Mouse (Mus musculus) embryonic facial prominence, embryonic 15.5 days (tissue): ENCODE results near the gene Apold1. TPM values are rescaled to one million over a fixed set of nuclear protein-coding genes. Genes with fewer than 3 reads are reported as not detected.

Experiments
- ATAC-seq: fragments of 200-750 bp; cut with Nextera tagmentation; 2 replicates; pipeline ENCODE4 v1.8.0; 2017; ENCODE audit warnings: low read depth, moderate TSS enrichment; ENCODE audit not compliant: insufficient number of reproducible peaks, low FRiP score, low TSS enrichment
- H3K27ac ChIP-seq: fragments of 300-500 bp; sonication (generic); replicated peaks from 2 replicates; pipeline ENCODE4 v1.5.1; 2015; ENCODE audit warnings: mild to moderate bottlenecking, inconsistent platforms
- H3K27me3 ChIP-seq: fragments of 300-500 bp; sonication (generic); 2 replicates; pipeline ENCODE4 v1.6.1; 2015; ENCODE audit warnings: inconsistent platforms
- H3K36me3 ChIP-seq: fragments of 300-500 bp; sonication (generic); 2 replicates; pipeline ENCODE4 v1.6.1; 2015; ENCODE audit warnings: mild to moderate bottlenecking, inconsistent platforms
- H3K4me1 ChIP-seq: fragments of 300-500 bp; sonication (generic); 2 replicates; pipeline ENCODE4 v1.6.1; 2015; ENCODE audit warnings: inconsistent platforms
- H3K4me2 ChIP-seq: fragments of 300-500 bp; sonication (generic); replicated peaks from 2 replicates; pipeline ENCODE4 v1.6.1; 2015; ENCODE audit warnings: mild to moderate bottlenecking, inconsistent platforms
- H3K4me3 ChIP-seq: fragments of 300-500 bp; sonication (generic); replicated peaks from 2 replicates; pipeline ENCODE4 v1.5.1; 2015; ENCODE audit warnings: mild to moderate bottlenecking, inconsistent platforms
- H3K9ac ChIP-seq: fragments of 300-500 bp; sonication (generic); 2 replicates; pipeline ENCODE4 v1.6.1; 2015; ENCODE audit warnings: inconsistent platforms
- H3K9me3 ChIP-seq: fragments of 300-500 bp; sonication (generic); replicated peaks from 2 replicates; pipeline ENCODE4 v1.6.1; 2016; ENCODE audit warnings: inconsistent platforms
- WGBS: fragments of 180-500 bp; shearing (Covaris S2); methylation state at CpG from one replicate; pipeline ENCODE4 v1.1.7; 2015; 5-methylcytosine and 5-hydroxymethylcytosine counted together
- polyA plus RNA-seq: library from polyadenylated mRNA; unstranded; fragments of >200 nt; fragmentation: Nextera tagmentation; extraction: Ambion mirVana; gene quantifications from 2 replicates; pipeline ENCODE4 v1.2.1, GENCODE M21; 2015

Gene Apold1
- polyA plus RNA-seq, result 4.6 and 5.0 TPM in 2 replicates

DNA sequence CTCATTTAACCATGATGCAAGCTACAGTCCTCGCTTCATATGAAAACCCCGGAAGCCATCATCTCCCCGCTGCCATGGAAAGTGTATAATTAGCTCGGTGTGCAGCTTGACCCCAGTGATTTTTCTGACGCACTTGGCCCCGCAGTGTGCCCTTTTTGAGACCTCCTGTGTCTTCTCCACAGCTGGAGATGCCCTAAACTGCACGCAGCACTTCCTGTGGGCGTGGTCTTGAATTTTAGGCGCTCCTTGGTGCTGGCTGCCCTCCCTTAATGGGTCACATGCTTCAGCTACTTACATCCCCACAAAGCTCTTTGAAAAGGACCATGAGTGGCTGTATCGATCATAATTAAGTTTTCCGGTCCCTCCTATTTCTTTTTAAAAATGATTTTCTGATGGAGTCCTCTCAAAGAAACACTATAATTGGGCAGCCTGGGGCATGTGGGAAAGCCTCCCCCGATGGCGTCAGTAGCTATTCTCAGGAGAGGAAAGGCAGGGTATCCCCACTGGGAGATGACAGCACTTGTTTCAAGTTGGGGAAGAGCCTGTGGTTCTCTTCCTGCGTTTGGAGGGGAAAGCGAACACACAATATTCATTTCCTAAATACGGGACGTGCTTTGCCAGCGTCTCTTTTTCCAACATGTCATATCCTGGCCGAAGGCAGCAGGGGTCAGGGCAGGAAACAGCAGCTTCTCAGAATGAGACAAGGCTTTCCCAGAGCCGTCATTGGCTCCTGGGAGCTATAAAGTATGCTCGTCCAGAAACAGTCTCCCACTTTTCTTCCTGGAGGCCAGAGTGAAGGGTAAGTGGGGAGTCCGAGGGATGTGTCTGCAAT, at the start of gene Apold1:
Gene Apold1 (plus strand): TSS at position 488 of the 832 bp plus-strand sequence.
- Histone ChIP-seq H3K27ac (peak within 1 kb of the TSS; percentile 22; the same call in 1 of the 2 replicates), H3K9ac (no peak within 1 kb of the TSS), H3K27me3 (no peaks in the 10 kb centered on the region), H3K4me2 (peak within 1 kb of the TSS; percentile 45), H3K4me1 (peaks cover 14% of the 10 kb centered on the region), H3K9me3 (no peaks in the 10 kb centered on the region), H3K36me3 (no peaks in the 10 kb centered on the region), H3K4me3 (peak within 1 kb of the TSS; percentile 18)
- WGBS, result 27% methylated on average over 22 of the region's 22 CpGs
- ATAC-seq, result 0 out of 2 replicates have a peak, but pooled peaks have one; percentile 8

- Histone ChIP-seq H3K27me3 (no peaks in the 10 kb centered on the region), H3K9me3 (no peaks in the 10 kb centered on the region), H3K4me2 (peak overlapping the region; percentile 25; the same call in 1 of the 2 replicates), H3K36me3 (no peaks in the 10 kb centered on the region; the same call in 1 of the 2 replicates), H3K9ac (no peak overlapping the region), H3K4me3 (peak overlapping the region; percentile 11; the same call in 1 of the 2 replicates), H3K4me1 (peaks cover 24% of the 10 kb centered on the region), H3K27ac (no peak overlapping the region)
- ATAC-seq, result no peak
- WGBS, result 51% methylated on average over 12 of the region's 12 CpGs
These were observed 48.9 kb upstream of the Apold1 start for GRCm38 (mm10) chr6:134932486-134933206.

DNA sequence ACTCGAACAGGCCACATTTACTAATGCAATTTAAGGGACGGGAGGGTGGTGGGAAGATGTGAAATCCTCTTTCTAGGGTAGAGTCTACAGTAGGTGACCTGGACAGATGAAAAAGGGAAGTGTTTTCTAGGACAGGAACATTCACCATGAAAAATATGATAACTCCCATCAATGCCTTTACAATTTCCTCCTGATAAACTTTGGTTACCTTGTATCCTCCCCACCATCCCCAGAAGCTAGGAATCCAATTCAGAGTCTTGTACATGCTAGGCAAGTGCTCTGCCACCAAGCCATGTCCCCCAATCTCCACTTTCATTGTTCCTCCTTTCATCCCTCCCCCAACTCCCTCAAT, 48.3 kb upstream of the Apold1 start:
- H3K9me3 ChIP-seq, result no peaks in the 10 kb centered on the region
- H3K27ac ChIP-seq, result no peak overlapping the region
- no peaks in the 10 kb centered on the region; the same call in 1 of the 2 replicates for H3K36me3 ChIP-seq
- H3K4me2 ChIP-seq, result 0 out of 2 replicates have a peak overlapping the region, but pooled peaks have one; percentile 25
- H3K27me3 ChIP-seq, result no peaks in the 10 kb centered on the region
- H3K9ac ChIP-seq, result no peak overlapping the region
- WGBS, result 62% methylated on average over 2 of the region's 2 CpGs
- ATAC-seq, result no peak
- peaks cover 24% of the 10 kb centered on the region for H3K4me1 ChIP-seq
- no peak overlapping the region for H3K4me3 ChIP-seq

- ATAC-seq, result no peak
- Histone ChIP-seq H3K27me3 (no peaks in the 10 kb centered on the region), H3K4me3 (no peak overlapping the region), H3K27ac (no peak overlapping the region), H3K9me3 (no peaks in the 10 kb centered on the region), H3K4me1 (peaks cover 24% of the 10 kb centered on the region), H3K4me2 (no peak overlapping the region), H3K9ac (no peak overlapping the region), H3K36me3 (no peaks in the 10 kb centered on the region; the same call in 1 of the 2 replicates)
- 92% methylated on average over 5 of the region's 5 CpGs for WGBS
These were observed 47.2 kb upstream of the Apold1 start for GRCm38 (mm10) chr6:134934305-134934704.

DNA sequence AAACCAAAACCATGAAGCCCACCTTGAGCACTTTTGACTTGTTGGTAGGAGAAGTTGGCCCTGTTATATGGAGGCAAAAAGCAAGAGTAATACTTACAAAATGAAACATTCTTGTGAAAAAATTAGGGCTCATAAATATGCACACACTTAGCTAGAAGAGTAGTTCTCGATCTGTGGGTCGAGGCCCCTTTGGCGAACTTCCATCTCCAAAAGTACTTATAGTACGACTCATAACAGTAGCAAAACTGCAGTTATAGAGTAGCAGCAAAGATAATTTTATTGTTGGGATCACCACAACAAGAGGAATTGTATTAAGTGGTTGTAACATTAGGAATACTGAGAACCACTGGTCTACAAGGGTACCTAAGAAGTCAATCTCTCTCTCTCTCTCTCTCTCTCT, 41.7 kb upstream of the Apold1 start:
- Histone ChIP-seq H3K4me2 (no peak overlapping the region), H3K4me3 (no peak overlapping the region), H3K27me3 (no peaks in the 10 kb centered on the region), H3K9me3 (no peaks in the 10 kb centered on the region), H3K36me3 (peaks cover 9% of the 10 kb centered on the region; the same call in 1 of the 2 replicates), H3K27ac (no peak overlapping the region), H3K9ac (no peak overlapping the region), H3K4me1 (0 out of 2 replicates have a peak, but pooled peaks cover 6% of the 10 kb centered on the region)
- WGBS, result 75% methylated on average over 4 of the region's 4 CpGs
- ATAC-seq, result no peak

DNA sequence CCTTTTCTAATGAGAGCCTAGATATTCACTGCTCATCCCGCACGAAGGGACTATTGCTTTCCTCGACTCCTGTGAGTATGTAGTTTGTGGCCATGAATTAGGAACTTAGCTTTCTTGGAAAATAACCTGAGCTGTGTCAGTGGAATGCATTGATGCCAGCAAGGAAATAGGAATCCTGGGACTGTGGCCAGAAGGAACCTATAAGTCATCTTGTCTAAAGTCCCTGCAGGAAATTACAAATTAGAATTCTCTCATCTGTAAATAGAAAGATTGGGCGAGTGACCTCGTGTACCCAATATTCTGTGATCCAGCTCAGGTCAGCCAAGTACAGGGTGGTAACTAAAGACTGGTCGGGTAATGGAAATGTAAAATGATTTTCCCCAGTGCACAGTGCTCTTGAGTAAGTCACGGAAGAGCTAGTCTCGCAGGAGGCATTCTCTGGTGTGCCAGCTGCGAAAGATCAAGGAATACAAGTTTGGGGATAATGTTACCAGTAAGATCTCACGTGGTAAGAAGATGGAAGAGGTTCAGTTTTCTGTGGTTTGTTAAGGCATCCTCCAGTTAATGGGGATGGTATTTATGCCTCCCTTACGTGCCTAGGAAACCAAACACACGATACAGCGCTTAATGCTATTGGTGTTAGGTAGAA, 37.6 kb upstream of the Apold1 start:
- 49% methylated on average over 13 of the region's 13 CpGs for WGBS
- Histone ChIP-seq H3K27ac (no peak overlapping the region), H3K9ac (no peak overlapping the region), H3K27me3 (no peaks in the 10 kb centered on the region), H3K36me3 (peaks cover 9% of the 10 kb centered on the region; the same call in 1 of the 2 replicates), H3K4me2 (no peak overlapping the region), H3K4me3 (no peak overlapping the region), H3K9me3 (no peaks in the 10 kb centered on the region), H3K4me1 (0 out of 2 replicates have a peak, but pooled peaks cover 6% of the 10 kb centered on the region)
- no peak for ATAC-seq

- H3K27ac ChIP-seq, result 0 out of 2 replicates have a peak overlapping the region, but pooled peaks have one; percentile 34
- ATAC-seq, result no peak; the same call in 1 of the 2 replicates
- no peak overlapping the region for H3K4me3 ChIP-seq
- no peaks in the 10 kb centered on the region for H3K27me3 ChIP-seq
- H3K4me2 ChIP-seq, result no peak overlapping the region
- no peaks in the 10 kb centered on the region for H3K9me3 ChIP-seq
- H3K9ac ChIP-seq, result no peak overlapping the region
- peaks cover 16% of the 10 kb centered on the region; the same call in 1 of the 2 replicates for H3K36me3 ChIP-seq
- WGBS, result 67% methylated on average over 6 of the region's 6 CpGs
- H3K4me1 ChIP-seq, result 0 out of 2 replicates have a peak, but pooled peaks cover 6% of the 10 kb centered on the region
These were observed 35.5 kb upstream of the Apold1 start for GRCm38 (mm10) chr6:134946054-134946453.

- no peaks in the 10 kb centered on the region for H3K9me3 ChIP-seq
- no peaks in the 10 kb centered on the region for H3K27me3 ChIP-seq
- H3K27ac ChIP-seq, result no peak overlapping the region
- no peak overlapping the region for H3K4me2 ChIP-seq
- no peak overlapping the region for H3K4me3 ChIP-seq
- 0 out of 2 replicates have a peak, but pooled peaks cover 6% of the 10 kb centered on the region for H3K4me1 ChIP-seq
- no peak overlapping the region for H3K9ac ChIP-seq
- ATAC-seq, result no peak
- H3K36me3 ChIP-seq, result peaks cover 17% of the 10 kb centered on the region
- 84% methylated on average over 9 of the region's 9 CpGs for WGBS
These were observed 34.7 kb upstream of the Apold1 start for GRCm38 (mm10) chr6:134946858-134947257.

- no peak overlapping the region for H3K4me3 ChIP-seq
- H3K27ac ChIP-seq, result no peak overlapping the region
- no peak overlapping the region for H3K4me2 ChIP-seq
- WGBS, result 49% methylated on average over 13 of the region's 13 CpGs
- no peaks in the 10 kb centered on the region for H3K27me3 ChIP-seq
- no peak for ATAC-seq
- 0 out of 2 replicates have a peak, but pooled peaks cover 6% of the 10 kb centered on the region for H3K4me1 ChIP-seq
- no peaks in the 10 kb centered on the region for H3K9me3 ChIP-seq
- H3K36me3 ChIP-seq, result peaks cover 14% of the 10 kb centered on the region; the same call in 1 of the 2 replicates
- H3K9ac ChIP-seq, result no peak overlapping the region
These were observed 34.0 kb upstream of the Apold1 start for GRCm38 (mm10) chr6:134947311-134948087.

- no peak overlapping the region for H3K4me3 ChIP-seq
- peaks cover 14% of the 10 kb centered on the region for H3K36me3 ChIP-seq
- WGBS, result 72% methylated on average over 11 of the region's 11 CpGs
- H3K4me1 ChIP-seq, result 0 out of 2 replicates have a peak, but pooled peaks cover 5% of the 10 kb centered on the region
- no peaks in the 10 kb centered on the region for H3K9me3 ChIP-seq
- no peak for ATAC-seq
- H3K27ac ChIP-seq, result no peak overlapping the region
- H3K27me3 ChIP-seq, result no peaks in the 10 kb centered on the region
- no peak overlapping the region for H3K4me2 ChIP-seq
- H3K9ac ChIP-seq, result no peak overlapping the region
These were observed 32.9 kb upstream of the Apold1 start for GRCm38 (mm10) chr6:134948522-134949061.
